Mouse (Mus musculus): Measurements from ENCODE around the gene Aebp1. TPM values are rescaled to one million over a fixed set of nuclear protein-coding genes. Genes with fewer than 3 reads are reported as not detected.
A peak's percentile ranks its signal among the peaks of the same experiment; 100 is the strongest.

Aebp1 gene
- polyA plus RNA-seq, 1 experiment = 14.0 TPM

GRCm38 (mm10) chr11:5868324-5868723 is 6.6 kb downstream of the Aebp1 start:
- no peaks in the 10 kb centered on the region for H3K4me1 ChIP-seq (ENCODE audit: control insufficient read depth, insufficient read depth, low read length)
- no peak overlapping the region for H3K4me3 ChIP-seq (ENCODE audit: insufficient read depth, low read length)
- no peak overlapping the region for H3K27ac ChIP-seq (ENCODE audit: insufficient read depth, low read length)
- TF ChIP-seq CTCF (IDR thresholded peaks at IDR 0.05; ENCODE audit: extremely low read depth, insufficient read depth, low read length) (no peak), POLR2A (IDR thresholded peaks at IDR 0.05; ENCODE audit: extremely low read depth, insufficient read depth, low read length) (no peak)

GRCm38 (mm10) chr11:5869331-5869730 is 7.6 kb downstream of the Aebp1 start:
- H3K4me3 ChIP-seq (ENCODE audit: insufficient read depth, low read length) = no peak overlapping the region
- H3K27ac ChIP-seq (ENCODE audit: insufficient read depth, low read length) = no peak overlapping the region
- TF ChIP-seq CTCF (IDR thresholded peaks at IDR 0.05; ENCODE audit: extremely low read depth, insufficient read depth, low read length) = no peak
- no peaks in the 10 kb centered on the region for H3K4me1 ChIP-seq (ENCODE audit: control insufficient read depth, insufficient read depth, low read length)

GRCm38 (mm10) chr11:5870069-5870468 is 8.3 kb downstream of the Aebp1 start:
- TF ChIP-seq POLR2A (IDR thresholded peaks at IDR 0.05; ENCODE audit: extremely low read depth, insufficient read depth, low read length) (no peak), CTCF (IDR thresholded peaks at IDR 0.05; ENCODE audit: extremely low read depth, insufficient read depth, low read length) (no peak)
- Histone ChIP-seq H3K4me1 (ENCODE audit: control insufficient read depth, insufficient read depth, low read length) (no peaks in the 10 kb centered on the region), H3K4me3 (ENCODE audit: insufficient read depth, low read length) (no peak overlapping the region), H3K27ac (ENCODE audit: insufficient read depth, low read length) (no peak overlapping the region)

GRCm38 (mm10) chr11:5872707-5873106 is 11.0 kb downstream of the Aebp1 start:
- no peak overlapping the region for H3K27ac ChIP-seq (ENCODE audit: insufficient read depth, low read length)
- no peak for TF ChIP-seq POLR2A (IDR thresholded peaks at IDR 0.05; ENCODE audit: extremely low read depth, insufficient read depth, low read length)
- TF ChIP-seq CTCF (IDR thresholded peaks at IDR 0.05; ENCODE audit: extremely low read depth, insufficient read depth, low read length) = no peak
- H3K4me3 ChIP-seq (ENCODE audit: insufficient read depth, low read length) = no peak overlapping the region
- H3K4me1 ChIP-seq (ENCODE audit: control insufficient read depth, insufficient read depth, low read length) = no peaks in the 10 kb centered on the region; the same call in 1 of the 2 replicates

- no peak for TF ChIP-seq POLR2A (IDR thresholded peaks at IDR 0.05; ENCODE audit: extremely low read depth, insufficient read depth, low read length)
- TF ChIP-seq CTCF (IDR thresholded peaks at IDR 0.05; ENCODE audit: extremely low read depth, insufficient read depth, low read length) = no peak
- Histone ChIP-seq H3K27ac (ENCODE audit: insufficient read depth, low read length) (no peak overlapping the region), H3K4me1 (ENCODE audit: control insufficient read depth, insufficient read depth, low read length) (no peaks in the 10 kb centered on the region; the same call in 1 of the 2 replicates), H3K4me3 (ENCODE audit: insufficient read depth, low read length) (no peak overlapping the region)
Measured at GRCm38 (mm10) chr11:5873192-5873591, 11.4 kb downstream of the Aebp1 start.

- Histone ChIP-seq H3K4me3 (ENCODE audit: insufficient read depth, low read length) (peak overlapping the region; percentile 53), H3K4me1 (ENCODE audit: control insufficient read depth, insufficient read depth, low read length) (no peaks in the 10 kb centered on the region; the same call in 1 of the 2 replicates), H3K27ac (ENCODE audit: insufficient read depth, low read length) (no peak overlapping the region)
- TF ChIP-seq POLR2A (IDR thresholded peaks at IDR 0.05; ENCODE audit: extremely low read depth, insufficient read depth, low read length) (no peak), CTCF (IDR thresholded peaks at IDR 0.05; ENCODE audit: extremely low read depth, insufficient read depth, low read length) (no peak)
Measured at GRCm38 (mm10) chr11:5877421-5877820, 15.7 kb downstream of the Aebp1 start.

GRCm38 (mm10) chr11:5877921-5878526 is 16.3 kb downstream of the Aebp1 start, which contains the start of gene Pold2:
Gene Pold2, minus strand, starts transcription at chr11:5878292.
- H3K27ac ChIP-seq (ENCODE audit: insufficient read depth, low read length) = 0 out of 2 replicates have a peak within 1 kb of the TSS, but pooled peaks have one; percentile 75
- TF ChIP-seq CTCF (IDR thresholded peaks at IDR 0.05; ENCODE audit: extremely low read depth, insufficient read depth, low read length) = no peak
- TF ChIP-seq POLR2A (IDR thresholded peaks at IDR 0.05; ENCODE audit: extremely low read depth, insufficient read depth, low read length) = peak; percentile 82
- no peaks in the 10 kb centered on the region; the same call in 1 of the 2 replicates for H3K4me1 ChIP-seq (ENCODE audit: control insufficient read depth, insufficient read depth, low read length)

GRCm38 (mm10) chr11:5878661-5879060 is 16.9 kb downstream of the Aebp1 start:
- no peaks in the 10 kb centered on the region; the same call in 1 of the 2 replicates for H3K4me1 ChIP-seq (ENCODE audit: control insufficient read depth, insufficient read depth, low read length)
- H3K27ac ChIP-seq (ENCODE audit: insufficient read depth, low read length) = 0 out of 2 replicates have a peak overlapping the region, but pooled peaks have one; percentile 75
- peak overlapping the region; percentile 53 for H3K4me3 ChIP-seq (ENCODE audit: insufficient read depth, low read length)
- no peak for TF ChIP-seq CTCF (IDR thresholded peaks at IDR 0.05; ENCODE audit: extremely low read depth, insufficient read depth, low read length)
- TF ChIP-seq POLR2A (IDR thresholded peaks at IDR 0.05; ENCODE audit: extremely low read depth, insufficient read depth, low read length) = no peak

More at GRCm38 (mm10) chr11:5877921-5878526, 16.3 kb downstream of the Aebp1 start, which contains the start of gene Pold2:
- H3K4me3 ChIP-seq (ENCODE audit: insufficient read depth, low read length) = peak within 1 kb of the TSS; percentile 53

- H3K4me1 ChIP-seq (ENCODE audit: control insufficient read depth, insufficient read depth, low read length) = no peaks in the 10 kb centered on the region; the same call in 1 of the 2 replicates
- no peak for TF ChIP-seq POLR2A (IDR thresholded peaks at IDR 0.05; ENCODE audit: extremely low read depth, insufficient read depth, low read length)
- peak; percentile 70 for TF ChIP-seq CTCF (IDR thresholded peaks at IDR 0.05; ENCODE audit: extremely low read depth, insufficient read depth, low read length)
- no peak overlapping the region for H3K4me3 ChIP-seq (ENCODE audit: insufficient read depth, low read length)
- H3K27ac ChIP-seq (ENCODE audit: insufficient read depth, low read length) = no peak overlapping the region
Measured at GRCm38 (mm10) chr11:5879905-5880304, 18.2 kb downstream of the Aebp1 start.

GRCm38 (mm10) chr11:5882518-5882917 is 20.8 kb downstream of the Aebp1 start:
- no peak overlapping the region for H3K4me3 ChIP-seq (ENCODE audit: insufficient read depth, low read length)
- H3K4me1 ChIP-seq (ENCODE audit: control insufficient read depth, insufficient read depth, low read length) = no peaks in the 10 kb centered on the region
- H3K27ac ChIP-seq (ENCODE audit: insufficient read depth, low read length) = no peak overlapping the region
- TF ChIP-seq CTCF (IDR thresholded peaks at IDR 0.05; ENCODE audit: extremely low read depth, insufficient read depth, low read length) (no peak), POLR2A (IDR thresholded peaks at IDR 0.05; ENCODE audit: extremely low read depth, insufficient read depth, low read length) (no peak)
